Mouse (Mus musculus): Measurements from ENCODE around the gene Mfsd5. TPM values are rescaled to one million over a fixed set of nuclear protein-coding genes. Genes with fewer than 3 reads are reported as not detected.
A peak's percentile ranks its signal among the peaks of the same experiment; 100 is the strongest.

Mfsd5 gene
- polyA plus RNA-seq, 1 experiment from 2014 or later: 44.4 TPM

- Histone ChIP-seq H3K36me3 (ENCODE audit: control insufficient read depth, insufficient read depth, low read length) (no peaks in the 10 kb centered on the region), H3K4me2 (peak overlapping the region; percentile 93), H3K4me3 (ENCODE audit: low read depth, low read length) (peak overlapping the region; percentile 59), H3K27ac (ENCODE audit: low read depth, low read length) (peak overlapping the region; percentile 90; the same call in 1 of the 2 replicates), H3K9me3 (replicated peaks; ENCODE audit: control insufficient read depth, low read length) (no peaks in the 10 kb centered on the region), H3K27me3 (ENCODE audit: control insufficient read depth, insufficient read depth, low read length) (peaks cover 56% of the 10 kb centered on the region), H3K9ac (ENCODE audit: low read depth, low read length) (peak overlapping the region; percentile 61), H3K4me1 (ENCODE audit: control insufficient read depth, insufficient read depth, low read length) (peaks cover 39% of the 10 kb centered on the region)
- ATAC-seq (replicated peaks; ENCODE audit: insufficient number of reproducible peaks, low FRiP score, low TSS enrichment): peak; percentile 28; the same call in 1 of the 2 replicates
- 0% methylated on average over 41 of the region's 44 CpGs for WGBS (ENCODE audit: insufficient replicate concordance)
These were observed 33.1 kb upstream of the Mfsd5 start for GRCm38 (mm10) chr15:102245891-102246741.

GRCm38 (mm10) chr15:102246866-102247251 lies 32.4 kb upstream of the Mfsd5 start:
- no peaks in the 10 kb centered on the region for H3K36me3 ChIP-seq (ENCODE audit: control insufficient read depth, insufficient read depth, low read length)
- peaks cover 39% of the 10 kb centered on the region for H3K4me1 ChIP-seq (ENCODE audit: control insufficient read depth, insufficient read depth, low read length)
- H3K9ac ChIP-seq (ENCODE audit: low read depth, low read length): peak overlapping the region; percentile 66
- peaks cover 51% of the 10 kb centered on the region for H3K27me3 ChIP-seq (ENCODE audit: control insufficient read depth, insufficient read depth, low read length)
- peak; percentile 53 for ATAC-seq (replicated peaks; ENCODE audit: insufficient number of reproducible peaks, low FRiP score, low TSS enrichment)
- peak overlapping the region; percentile 90 for H3K27ac ChIP-seq (ENCODE audit: low read depth, low read length)
- H3K9me3 ChIP-seq (replicated peaks; ENCODE audit: control insufficient read depth, low read length): no peaks in the 10 kb centered on the region
- H3K4me2 ChIP-seq: peak overlapping the region; percentile 93
- H3K4me3 ChIP-seq (ENCODE audit: low read depth, low read length): peak overlapping the region; percentile 59
- WGBS (ENCODE audit: insufficient replicate concordance): 0% methylated on average over 29 of the region's 35 CpGs

DNA sequence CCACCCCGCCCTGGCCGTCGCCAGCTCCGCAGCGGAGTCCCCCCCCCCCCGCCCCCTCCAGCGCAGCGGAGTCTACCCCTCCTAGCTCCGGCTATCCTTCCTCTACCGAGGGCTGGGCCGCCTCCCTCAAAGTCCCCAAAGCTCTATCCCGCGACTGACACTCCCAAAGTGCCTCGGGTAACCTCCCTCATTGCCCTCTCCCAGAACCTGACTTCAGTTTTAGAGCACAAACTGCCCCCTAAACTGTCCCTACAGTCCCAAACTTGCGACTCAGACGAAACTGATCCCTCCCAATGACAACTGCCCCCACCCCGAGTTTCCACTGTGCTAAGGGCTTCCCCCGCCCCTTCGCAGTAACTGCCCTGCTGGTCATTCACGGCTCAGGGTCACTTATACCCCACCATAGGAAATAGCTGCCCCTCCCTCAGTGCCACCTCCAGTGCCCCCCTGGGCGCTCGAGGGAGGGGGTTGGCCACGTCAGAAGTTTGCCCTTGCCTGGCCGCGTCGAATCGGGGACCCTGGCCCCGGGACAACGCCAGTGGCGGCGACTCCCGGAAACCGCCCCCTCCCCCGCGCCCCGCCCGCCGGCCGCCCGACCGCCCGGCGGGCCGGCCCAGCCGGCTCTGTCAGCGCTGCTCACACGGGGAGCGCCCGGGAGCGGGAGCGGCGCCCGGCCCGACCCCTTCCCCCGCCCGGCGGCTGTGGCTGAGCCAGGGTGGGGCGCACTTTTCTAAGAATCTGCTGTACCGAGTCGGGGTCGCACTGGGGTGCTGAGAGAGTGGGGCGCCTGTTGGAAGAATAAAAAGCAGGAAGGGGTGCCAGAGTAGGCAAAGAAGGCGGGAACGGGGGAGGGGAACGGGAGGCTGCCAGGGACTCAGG lies 31.8 kb upstream of the Mfsd5 start:
- WGBS (ENCODE audit: insufficient replicate concordance): under 1% methylated on average over 55 of the region's 65 CpGs
- peak; percentile 47 for ATAC-seq (replicated peaks; ENCODE audit: insufficient number of reproducible peaks, low FRiP score, low TSS enrichment)
- no peaks in the 10 kb centered on the region for H3K9me3 ChIP-seq (replicated peaks; ENCODE audit: control insufficient read depth, low read length)
- peaks cover 38% of the 10 kb centered on the region for H3K4me1 ChIP-seq (ENCODE audit: control insufficient read depth, insufficient read depth, low read length)
- H3K27ac ChIP-seq (ENCODE audit: low read depth, low read length): peak overlapping the region; percentile 90
- H3K9ac ChIP-seq (ENCODE audit: low read depth, low read length): peak overlapping the region; percentile 66
- H3K4me2 ChIP-seq: peak overlapping the region; percentile 93
- H3K27me3 ChIP-seq (ENCODE audit: control insufficient read depth, insufficient read depth, low read length): peaks cover 50% of the 10 kb centered on the region
- no peaks in the 10 kb centered on the region for H3K36me3 ChIP-seq (ENCODE audit: control insufficient read depth, insufficient read depth, low read length)
- H3K4me3 ChIP-seq (ENCODE audit: low read depth, low read length): peak overlapping the region; percentile 59

- H3K4me3 ChIP-seq (ENCODE audit: low read depth, low read length): peak overlapping the region; percentile 59
- peak overlapping the region; percentile 90 for H3K27ac ChIP-seq (ENCODE audit: low read depth, low read length)
- no peaks in the 10 kb centered on the region for H3K9me3 ChIP-seq (replicated peaks; ENCODE audit: control insufficient read depth, low read length)
- H3K36me3 ChIP-seq (ENCODE audit: control insufficient read depth, insufficient read depth, low read length): no peaks in the 10 kb centered on the region
- peak overlapping the region; percentile 93 for H3K4me2 ChIP-seq
- H3K27me3 ChIP-seq (ENCODE audit: control insufficient read depth, insufficient read depth, low read length): peaks cover 43% of the 10 kb centered on the region
- peak overlapping the region; percentile 66; the same call in 1 of the 2 replicates for H3K9ac ChIP-seq (ENCODE audit: low read depth, low read length)
- no peak for ATAC-seq (replicated peaks; ENCODE audit: insufficient number of reproducible peaks, low FRiP score, low TSS enrichment)
- H3K4me1 ChIP-seq (ENCODE audit: control insufficient read depth, insufficient read depth, low read length): peaks cover 34% of the 10 kb centered on the region
- WGBS (ENCODE audit: insufficient replicate concordance): 6% methylated on average over 8 of the region's 8 CpGs
These were observed 31.0 kb upstream of the Mfsd5 start for GRCm38 (mm10) chr15:102248131-102248811.

DNA sequence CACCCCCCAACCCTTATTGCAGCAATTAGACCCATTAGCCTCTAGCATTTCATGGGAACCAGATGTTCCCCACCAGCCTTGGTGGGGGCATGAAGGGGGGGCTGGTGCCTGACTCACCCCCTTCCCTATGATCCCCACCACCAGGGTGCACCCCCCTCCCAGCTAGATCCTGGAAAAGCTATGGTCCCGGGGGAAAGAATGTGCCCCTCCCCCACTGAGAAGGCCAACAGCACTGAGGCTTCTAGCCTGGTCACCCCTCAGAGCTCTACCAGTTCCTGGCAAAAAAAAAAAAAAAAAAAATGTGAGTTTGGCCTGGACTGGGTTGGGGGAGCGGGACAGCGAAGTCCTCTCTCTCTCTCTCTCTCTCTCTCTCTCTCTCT lies 30.5 kb upstream of the Mfsd5 start:
- Histone ChIP-seq H3K9me3 (replicated peaks; ENCODE audit: control insufficient read depth, low read length) (no peaks in the 10 kb centered on the region), H3K4me1 (ENCODE audit: control insufficient read depth, insufficient read depth, low read length) (peaks cover 29% of the 10 kb centered on the region), H3K27me3 (ENCODE audit: control insufficient read depth, insufficient read depth, low read length) (peaks cover 38% of the 10 kb centered on the region), H3K27ac (ENCODE audit: low read depth, low read length) (peak overlapping the region; percentile 90; the same call in 1 of the 2 replicates), H3K4me2 (peak overlapping the region; percentile 93), H3K36me3 (ENCODE audit: control insufficient read depth, insufficient read depth, low read length) (no peaks in the 10 kb centered on the region), H3K9ac (ENCODE audit: low read depth, low read length) (no peak overlapping the region), H3K4me3 (ENCODE audit: low read depth, low read length) (no peak overlapping the region)
- WGBS (ENCODE audit: insufficient replicate concordance): 5% methylated on average over 1 of the region's 3 CpGs
- ATAC-seq (replicated peaks; ENCODE audit: insufficient number of reproducible peaks, low FRiP score, low TSS enrichment): no peak

GRCm38 (mm10) chr15:102249251-102249691 lies 30.0 kb upstream of the Mfsd5 start:
- Histone ChIP-seq H3K4me1 (ENCODE audit: control insufficient read depth, insufficient read depth, low read length) (peaks cover 25% of the 10 kb centered on the region), H3K4me3 (ENCODE audit: low read depth, low read length) (peak overlapping the region; percentile 23)

DNA sequence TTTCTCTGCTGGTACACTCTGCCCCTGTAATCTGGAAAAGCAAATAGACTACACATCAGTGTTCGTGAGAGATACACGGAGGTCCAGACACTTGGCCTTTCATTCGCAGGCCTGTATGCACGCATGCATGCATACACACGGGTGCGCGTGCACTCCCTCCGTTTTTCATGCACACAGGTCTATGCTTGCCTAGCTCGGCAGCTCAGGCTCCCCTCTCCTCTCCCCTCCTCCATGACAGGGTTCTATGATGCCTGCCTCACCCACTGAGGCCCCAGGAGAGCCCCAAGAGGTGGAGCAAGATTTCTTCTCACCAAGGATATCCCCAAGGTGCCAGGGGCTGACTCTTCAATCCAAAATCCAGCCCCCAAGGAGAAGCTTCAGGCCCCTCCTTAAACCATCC lies 29.3 kb upstream of the Mfsd5 start:
- H3K27ac ChIP-seq (ENCODE audit: low read depth, low read length): peak overlapping the region; percentile 60
- no peaks in the 10 kb centered on the region for H3K36me3 ChIP-seq (ENCODE audit: control insufficient read depth, insufficient read depth, low read length)
- 46% methylated on average over 9 of the region's 9 CpGs for WGBS (ENCODE audit: insufficient replicate concordance)
- peaks cover 23% of the 10 kb centered on the region; the same call in 1 of the 2 replicates for H3K4me1 ChIP-seq (ENCODE audit: control insufficient read depth, insufficient read depth, low read length)
- H3K4me2 ChIP-seq: peak overlapping the region; percentile 93
- peaks cover 31% of the 10 kb centered on the region for H3K27me3 ChIP-seq (ENCODE audit: control insufficient read depth, insufficient read depth, low read length)
- H3K9me3 ChIP-seq (replicated peaks; ENCODE audit: control insufficient read depth, low read length): no peaks in the 10 kb centered on the region
- H3K9ac ChIP-seq (ENCODE audit: low read depth, low read length): 0 out of 2 replicates have a peak overlapping the region, but pooled peaks have one; percentile 44
- ATAC-seq (replicated peaks; ENCODE audit: insufficient number of reproducible peaks, low FRiP score, low TSS enrichment): no peak
- peak overlapping the region; percentile 23; the same call in 1 of the 2 replicates for H3K4me3 ChIP-seq (ENCODE audit: low read depth, low read length)

More at GRCm38 (mm10) chr15:102249251-102249691, 30.0 kb upstream of the Mfsd5 start:
- H3K36me3 ChIP-seq (ENCODE audit: control insufficient read depth, insufficient read depth, low read length): no peaks in the 10 kb centered on the region
- peaks cover 38% of the 10 kb centered on the region for H3K27me3 ChIP-seq (ENCODE audit: control insufficient read depth, insufficient read depth, low read length)
- 5% methylated on average over 11 of the region's 13 CpGs for WGBS (ENCODE audit: insufficient replicate concordance)
- ATAC-seq (replicated peaks; ENCODE audit: insufficient number of reproducible peaks, low FRiP score, low TSS enrichment): no peak
- no peaks in the 10 kb centered on the region for H3K9me3 ChIP-seq (replicated peaks; ENCODE audit: control insufficient read depth, low read length)
- H3K9ac ChIP-seq (ENCODE audit: low read depth, low read length): peak overlapping the region; percentile 44; the same call in 1 of the 2 replicates
- H3K4me2 ChIP-seq: peak overlapping the region; percentile 93
- H3K27ac ChIP-seq (ENCODE audit: low read depth, low read length): peak overlapping the region; percentile 60

GRCm38 (mm10) chr15:102250521-102250920 lies 28.7 kb upstream of the Mfsd5 start:
- H3K36me3 ChIP-seq (ENCODE audit: control insufficient read depth, insufficient read depth, low read length): no peaks in the 10 kb centered on the region
- no peak overlapping the region for H3K27ac ChIP-seq (ENCODE audit: low read depth, low read length)
- H3K4me3 ChIP-seq (ENCODE audit: low read depth, low read length): no peak overlapping the region
- H3K4me1 ChIP-seq (ENCODE audit: control insufficient read depth, insufficient read depth, low read length): peaks cover 21% of the 10 kb centered on the region; the same call in 1 of the 2 replicates
- 65% methylated on average over 5 of the region's 5 CpGs for WGBS (ENCODE audit: insufficient replicate concordance)
- H3K9ac ChIP-seq (ENCODE audit: low read depth, low read length): no peak overlapping the region
- no peak for ATAC-seq (replicated peaks; ENCODE audit: insufficient number of reproducible peaks, low FRiP score, low TSS enrichment)
- H3K9me3 ChIP-seq (replicated peaks; ENCODE audit: control insufficient read depth, low read length): no peaks in the 10 kb centered on the region
- no peak overlapping the region for H3K4me2 ChIP-seq
- peaks cover 28% of the 10 kb centered on the region for H3K27me3 ChIP-seq (ENCODE audit: control insufficient read depth, insufficient read depth, low read length)

Data from heart, embryonic 11.5 days (tissue).